Mouse (Mus musculus): ENCODE results near the gene Lbp.
A peak's percentile ranks its signal among the peaks of the same experiment; 100 is the strongest.

Lbp gene

GRCm38 (mm10) chr2:158313089-158313488, 6.8 kb downstream of the Lbp start:
- no peak for DNase-seq (ENCODE audit: low spot score)

- DNase-seq (ENCODE audit: low spot score), result no peak
Observed at GRCm38 (mm10) chr2:158316371-158316770, 10.1 kb downstream of the Lbp start.

- DNase-seq (ENCODE audit: low spot score), result peak; percentile 24
Observed at GRCm38 (mm10) chr2:158317026-158317425, 10.7 kb downstream of the Lbp start.

- DNase-seq (ENCODE audit: low spot score), result no peak
Observed at GRCm38 (mm10) chr2:158321596-158321995, 15.3 kb downstream of the Lbp start.

GRCm38 (mm10) chr2:158322845-158323244, 16.6 kb downstream of the Lbp start:
- no peak for DNase-seq (ENCODE audit: low spot score)

- no peak for DNase-seq (ENCODE audit: low spot score)
Observed at GRCm38 (mm10) chr2:158324531-158325190, 18.4 kb downstream of the Lbp start.

- no peak for DNase-seq (ENCODE audit: low spot score)
Observed at GRCm38 (mm10) chr2:158325609-158326008, 19.3 kb downstream of the Lbp start.

GRCm38 (mm10) chr2:158334356-158334755, 28.1 kb downstream of the Lbp start:
- no peak for DNase-seq (ENCODE audit: low spot score)

- no peak for DNase-seq (ENCODE audit: low spot score)
Observed at GRCm38 (mm10) chr2:158337698-158338097, 31.4 kb downstream of the Lbp start.

- DNase-seq (ENCODE audit: low spot score), result no peak
Observed at GRCm38 (mm10) chr2:158339948-158340564, 33.8 kb downstream of the Lbp start.

GRCm38 (mm10) chr2:158341324-158341723, 35.0 kb downstream of the Lbp start:
- DNase-seq (ENCODE audit: low spot score), result no peak

GRCm38 (mm10) chr2:158343495-158343894, 37.2 kb downstream of the Lbp start:
- no peak for DNase-seq (ENCODE audit: low spot score)

- DNase-seq (ENCODE audit: low spot score), result no peak
Observed at GRCm38 (mm10) chr2:158346467-158346866, 40.2 kb downstream of the Lbp start.

GRCm38 (mm10) chr2:158347868-158348267, 41.6 kb downstream of the Lbp start:
- peak; percentile 20 for DNase-seq (ENCODE audit: low spot score)

- DNase-seq (ENCODE audit: low spot score), result no peak
Observed at GRCm38 (mm10) chr2:158352801-158353520, 46.7 kb downstream of the Lbp start.

- DNase-seq (ENCODE audit: low spot score), result no peak
Observed at GRCm38 (mm10) chr2:158354348-158355114, 48.2 kb downstream of the Lbp start.

GRCm38 (mm10) chr2:158355238-158355637, 48.9 kb downstream of the Lbp start:
- no peak for DNase-seq (ENCODE audit: low spot score)

- DNase-seq (ENCODE audit: low spot score), result no peak
Observed at GRCm38 (mm10) chr2:158356121-158356520, 49.8 kb downstream of the Lbp start.

- DNase-seq (ENCODE audit: low spot score), result no peak
Observed at GRCm38 (mm10) chr2:158359757-158360620, 53.7 kb downstream of the Lbp start.

GRCm38 (mm10) chr2:158360873-158361677, 54.8 kb downstream of the Lbp start:
- peak; percentile 68 for DNase-seq (ENCODE audit: low spot score)
